Mouse (Mus musculus) neural tube, embryonic 15.5 days (tissue): Measurements from ENCODE around the gene Kpna6. TPM values are rescaled to one million over a fixed set of nuclear protein-coding genes. Genes with fewer than 3 reads are reported as not detected.

ENCODE experiments used
- ATAC-seq: fragments of 200-750 bp; cut with Nextera tagmentation; 2 replicates; pipeline ENCODE4 v1.8.0; 2017; ENCODE audit warnings: mild to moderate bottlenecking, moderate TSS enrichment, moderate library complexity; ENCODE audit not compliant: low FRiP score
- H3K27ac ChIP-seq: fragments of 300-500 bp; sonication (generic); replicated peaks from 2 replicates; pipeline ENCODE4 v1.5.1; 2015; ENCODE audit warnings: mild to moderate bottlenecking, inconsistent platforms
- H3K27me3 ChIP-seq: fragments of 300-500 bp; sonication (generic); replicated peaks from 2 replicates; pipeline ENCODE4 v1.6.1; 2015; ENCODE audit warnings: inconsistent platforms
- H3K36me3 ChIP-seq: fragments of 300-500 bp; sonication (generic); 2 replicates; pipeline ENCODE4 v1.6.1; 2015; ENCODE audit warnings: inconsistent platforms
- H3K4me1 ChIP-seq: fragments of 300-500 bp; sonication (generic); 2 replicates; pipeline ENCODE4 v1.6.1; 2015; ENCODE audit warnings: inconsistent platforms
- H3K4me2 ChIP-seq: fragments of 300-500 bp; sonication (generic); 2 replicates; pipeline ENCODE4 v1.6.1; 2015; ENCODE audit warnings: inconsistent platforms, mild to moderate bottlenecking, moderate library complexity
- H3K4me3 ChIP-seq: fragments of 300-500 bp; sonication (generic); replicated peaks from 2 replicates; pipeline ENCODE4 v1.5.1; 2015; ENCODE audit warnings: mild to moderate bottlenecking, inconsistent platforms
- H3K9ac ChIP-seq: fragments of 300-500 bp; sonication (generic); replicated peaks from 2 replicates; pipeline ENCODE4 v1.6.1; 2015; ENCODE audit warnings: mild to moderate bottlenecking, inconsistent platforms
- H3K9me3 ChIP-seq: fragments of 300-500 bp; sonication (generic); replicated peaks from 2 replicates; pipeline ENCODE4 v1.6.1; 2016; ENCODE audit warnings: inconsistent platforms
- WGBS: fragments of 180-500 bp; shearing (Covaris S2); methylation state at CpG from one replicate; pipeline ENCODE4 v1.1.7; 2015; ENCODE audit warnings: mixed read lengths; 5-methylcytosine and 5-hydroxymethylcytosine counted together
- polyA plus RNA-seq: library from polyadenylated mRNA; unstranded; fragments of >200 nt; fragmentation: Nextera tagmentation; extraction: Ambion mirVana; gene quantifications from 2 replicates; pipeline ENCODE4 v1.2.1, GENCODE M21; 2015

The Kpna6 gene
- polyA plus RNA-seq, 1 experiment from 2014 or later, result 17.9 TPM

DNA sequence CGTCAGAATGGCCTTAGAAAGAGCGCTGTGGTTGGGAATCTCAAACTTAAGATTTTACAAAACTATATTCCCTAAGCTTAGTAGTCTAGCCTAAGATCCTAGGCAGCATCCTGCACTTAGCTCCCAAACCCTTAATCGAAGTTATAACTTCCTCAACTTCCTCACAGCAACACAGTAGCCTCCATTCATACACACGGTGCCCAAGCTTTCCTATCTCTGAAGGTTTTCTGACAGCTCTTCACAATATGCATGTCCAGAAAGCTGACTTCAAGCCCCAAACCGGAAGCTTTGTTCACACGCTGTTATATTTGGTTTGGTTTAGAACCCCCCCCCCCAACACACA lies 23.2 kb upstream of the Kpna6 start:
- Histone ChIP-seq H3K9ac (peak overlapping the region; percentile 72), H3K9me3 (no peaks in the 10 kb centered on the region), H3K27ac (peak overlapping the region; percentile 97), H3K4me1 (peaks cover 44% of the 10 kb centered on the region), H3K36me3 (peaks cover 31% of the 10 kb centered on the region), H3K4me2 (peak overlapping the region; percentile 67), H3K4me3 (peak overlapping the region; percentile 69), H3K27me3 (no peaks in the 10 kb centered on the region)
- WGBS, result 22% methylated on average over 6 of the region's 6 CpGs
- peak; percentile 0; the same call in 1 of the 2 replicates for ATAC-seq

DNA sequence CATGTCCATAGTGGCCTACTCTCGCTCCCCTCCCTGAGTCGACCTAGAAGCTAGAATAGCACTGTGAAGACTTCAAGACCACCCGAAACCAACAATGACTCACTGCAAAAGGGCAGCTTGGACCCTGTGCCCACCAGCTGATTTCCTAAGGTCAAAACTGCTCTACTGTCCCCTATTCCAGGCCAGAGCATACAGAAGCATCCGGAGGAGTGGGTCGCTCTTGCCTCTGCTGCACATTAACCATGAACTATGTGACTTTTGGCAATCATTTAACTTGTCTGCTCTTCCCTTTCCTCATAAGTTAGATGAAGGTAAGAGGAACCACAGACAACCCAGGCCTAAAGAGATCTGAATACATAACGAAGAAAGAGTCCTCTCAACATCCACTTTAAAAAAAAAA lies 12.0 kb upstream of the Kpna6 start:
- ATAC-seq, result no peak
- no peaks in the 10 kb centered on the region for H3K27me3 ChIP-seq
- no peak overlapping the region for H3K4me2 ChIP-seq
- H3K9ac ChIP-seq, result no peak overlapping the region
- no peak overlapping the region for H3K27ac ChIP-seq
- H3K9me3 ChIP-seq, result no peaks in the 10 kb centered on the region
- 96% methylated on average over 6 of the region's 6 CpGs for WGBS
- no peaks in the 10 kb centered on the region for H3K4me1 ChIP-seq
- peaks cover 87% of the 10 kb centered on the region for H3K36me3 ChIP-seq
- no peak overlapping the region for H3K4me3 ChIP-seq

DNA sequence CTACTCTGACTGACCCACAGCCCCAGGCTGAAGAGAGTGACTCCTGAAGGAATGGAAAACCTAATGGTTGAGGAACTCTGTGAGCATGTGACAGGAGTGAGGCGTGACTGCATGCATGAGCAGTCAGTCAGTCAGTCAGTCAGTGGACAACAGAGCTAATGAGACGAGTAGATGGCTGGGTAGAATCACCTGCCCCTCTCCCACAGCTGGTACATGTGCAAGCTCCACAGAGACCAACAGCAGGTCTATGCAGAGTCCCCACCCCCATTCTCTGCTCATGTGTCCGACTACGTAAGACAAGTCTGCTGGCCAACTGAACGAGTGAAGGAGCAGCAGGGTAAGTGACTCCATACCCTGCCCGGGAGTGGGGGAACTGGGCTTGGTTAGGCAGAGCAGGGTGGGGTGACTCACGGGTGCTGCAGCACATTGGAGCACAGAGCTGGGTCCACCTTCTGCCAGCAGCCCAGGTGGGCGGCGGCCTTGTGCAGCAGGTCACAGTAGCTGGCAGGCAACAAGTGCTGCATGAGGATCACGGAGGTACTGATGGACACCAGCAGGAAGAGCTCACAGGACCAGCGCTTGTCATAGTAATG lies 11.4 kb upstream of the Kpna6 start:
- no peak overlapping the region for H3K9ac ChIP-seq
- H3K36me3 ChIP-seq, result peaks cover 86% of the 10 kb centered on the region
- H3K27me3 ChIP-seq, result no peaks in the 10 kb centered on the region
- no peak overlapping the region for H3K4me3 ChIP-seq
- no peak overlapping the region for H3K27ac ChIP-seq
- no peaks in the 10 kb centered on the region for H3K4me1 ChIP-seq
- no peak overlapping the region for H3K4me2 ChIP-seq
- H3K9me3 ChIP-seq, result no peaks in the 10 kb centered on the region
- ATAC-seq, result no peak
- 91% methylated on average over 11 of the region's 11 CpGs for WGBS

DNA sequence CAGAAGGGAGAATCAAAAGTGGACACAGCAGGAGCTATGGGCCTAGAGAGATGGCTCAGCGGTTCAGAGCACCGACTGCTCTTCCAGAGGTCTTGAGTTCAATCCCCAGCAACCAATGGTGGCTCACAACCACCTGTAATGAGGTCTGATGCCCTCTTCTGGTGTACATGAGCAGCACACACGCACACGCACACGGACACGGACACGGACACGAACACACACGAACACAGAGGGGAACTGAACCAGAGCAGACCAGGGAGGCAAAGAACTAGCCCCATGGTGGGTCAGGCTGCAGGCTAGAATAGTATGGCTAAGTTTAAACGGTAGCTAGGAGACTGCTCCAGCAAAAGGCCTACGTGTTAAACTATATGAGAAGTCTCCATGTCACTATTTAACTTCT lies 9.3 kb upstream of the Kpna6 start:
- ATAC-seq, result no peak
- Histone ChIP-seq H3K27me3 (no peaks in the 10 kb centered on the region), H3K9ac (no peak overlapping the region), H3K4me2 (no peak overlapping the region), H3K36me3 (peaks cover 89% of the 10 kb centered on the region), H3K4me3 (no peak overlapping the region), H3K4me1 (no peaks in the 10 kb centered on the region), H3K27ac (no peak overlapping the region), H3K9me3 (no peaks in the 10 kb centered on the region)
- 95% methylated on average over 11 of the region's 11 CpGs for WGBS

DNA sequence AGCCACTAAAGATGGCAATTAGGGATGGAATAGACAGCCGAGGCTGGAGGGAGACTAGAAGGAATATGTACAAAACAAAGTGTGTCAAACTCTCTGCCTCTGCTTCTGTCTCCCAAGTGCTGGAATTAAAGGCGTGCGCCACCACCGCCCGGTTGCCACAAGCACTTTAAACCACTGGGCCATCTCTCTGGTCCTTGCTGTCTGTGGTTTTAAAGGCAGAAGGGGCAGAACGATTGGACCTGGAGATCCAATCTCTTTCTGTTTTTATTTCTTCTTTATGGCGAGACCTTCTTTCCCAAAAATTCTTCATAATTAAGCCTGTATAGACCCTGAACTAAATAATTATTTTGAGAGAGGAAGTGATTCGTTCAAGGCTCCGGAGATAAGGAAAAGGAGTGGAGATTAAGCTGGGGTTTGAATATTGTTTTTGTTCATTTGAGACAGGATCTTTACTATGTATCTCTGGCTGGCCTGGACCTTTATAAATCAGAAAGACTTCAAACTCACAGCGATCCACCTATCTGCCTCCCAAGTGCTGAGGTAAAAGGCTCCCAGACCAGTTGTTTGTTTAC lies 397 bp upstream of the Kpna6 start:
- Histone ChIP-seq H3K4me3 (peak overlapping the region; percentile 90), H3K4me1 (peaks cover 24% of the 10 kb centered on the region), H3K27me3 (no peaks in the 10 kb centered on the region), H3K9ac (peak overlapping the region; percentile 90), H3K27ac (peak overlapping the region; percentile 92), H3K4me2 (peak overlapping the region; percentile 74), H3K36me3 (peaks cover 23% of the 10 kb centered on the region), H3K9me3 (no peaks in the 10 kb centered on the region)
- 9% methylated on average over 10 of the region's 10 CpGs for WGBS
- peak; percentile 67; the same call in 1 of the 2 replicates for ATAC-seq

DNA sequence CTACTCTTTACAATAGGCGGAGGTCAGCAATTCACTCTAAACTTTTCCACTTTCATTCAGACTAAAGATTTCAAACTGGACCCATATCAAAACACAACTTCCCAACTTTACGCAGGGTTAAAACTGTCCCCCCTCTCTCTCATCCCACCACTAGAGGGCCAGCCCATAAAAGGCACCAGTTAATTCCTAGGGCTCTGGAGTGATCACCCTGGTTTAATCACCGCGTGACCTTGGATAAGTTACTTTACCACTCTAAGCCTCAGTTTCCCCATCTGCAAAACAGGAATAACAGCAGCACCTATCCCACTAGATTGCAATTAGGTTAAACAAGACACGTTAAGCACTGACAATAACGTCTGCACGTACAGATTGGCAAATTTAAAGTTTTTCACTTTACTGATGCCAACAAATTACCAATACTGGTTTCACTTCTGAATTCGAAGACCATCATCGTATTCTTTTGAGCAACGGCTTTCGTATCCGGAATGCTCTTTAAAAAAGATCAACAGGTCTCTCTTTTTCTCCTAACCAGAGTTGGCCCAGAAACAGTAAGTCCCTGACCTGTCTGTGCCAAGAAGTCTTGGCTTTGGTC lies 980 bp downstream of the Kpna6 start:
- 10% methylated on average over 12 of the region's 12 CpGs for WGBS
- H3K4me3 ChIP-seq, result peak overlapping the region; percentile 90
- H3K9ac ChIP-seq, result peak overlapping the region; percentile 90
- H3K4me2 ChIP-seq, result peak overlapping the region; percentile 74
- peaks cover 24% of the 10 kb centered on the region for H3K4me1 ChIP-seq
- H3K27me3 ChIP-seq, result no peaks in the 10 kb centered on the region
- H3K9me3 ChIP-seq, result no peaks in the 10 kb centered on the region
- ATAC-seq, result no peak
- peak overlapping the region; percentile 92 for H3K27ac ChIP-seq
- peaks cover 18% of the 10 kb centered on the region for H3K36me3 ChIP-seq

DNA sequence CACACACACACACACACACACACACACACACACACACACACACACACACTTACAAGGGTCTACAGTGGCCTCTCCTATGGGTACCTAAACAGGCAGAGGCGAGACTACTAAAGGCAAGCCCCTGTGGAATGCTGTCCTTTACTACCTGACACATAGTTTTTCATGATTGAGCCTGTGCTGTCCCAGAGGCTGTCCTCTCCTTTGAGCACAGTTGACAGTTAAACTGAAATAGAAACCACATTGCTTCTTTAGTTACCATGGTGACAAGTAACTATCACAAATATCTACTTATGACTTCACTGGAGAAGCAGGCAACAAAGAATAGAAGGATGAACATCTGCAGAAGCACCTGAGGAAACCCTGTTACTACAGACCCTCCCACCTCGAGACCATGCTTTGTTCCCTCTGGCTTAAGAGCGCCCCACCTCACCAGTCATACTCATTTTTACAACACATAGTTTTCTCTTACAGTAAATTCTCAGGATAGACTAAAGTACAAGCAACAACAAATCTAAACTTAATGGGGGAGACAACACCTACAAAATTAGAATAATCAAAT lies 10.2 kb downstream of the Kpna6 start:
- H3K27ac ChIP-seq, result no peak overlapping the region
- H3K4me2 ChIP-seq, result no peak overlapping the region
- no peaks in the 10 kb centered on the region for H3K4me1 ChIP-seq
- no peak overlapping the region for H3K9ac ChIP-seq
- H3K27me3 ChIP-seq, result no peaks in the 10 kb centered on the region
- no peak for ATAC-seq
- no peaks in the 10 kb centered on the region for H3K9me3 ChIP-seq
- 86% methylated on average over 3 of the region's 3 CpGs for WGBS
- H3K4me3 ChIP-seq, result no peak overlapping the region
- H3K36me3 ChIP-seq, result peaks cover 51% of the 10 kb centered on the region

DNA sequence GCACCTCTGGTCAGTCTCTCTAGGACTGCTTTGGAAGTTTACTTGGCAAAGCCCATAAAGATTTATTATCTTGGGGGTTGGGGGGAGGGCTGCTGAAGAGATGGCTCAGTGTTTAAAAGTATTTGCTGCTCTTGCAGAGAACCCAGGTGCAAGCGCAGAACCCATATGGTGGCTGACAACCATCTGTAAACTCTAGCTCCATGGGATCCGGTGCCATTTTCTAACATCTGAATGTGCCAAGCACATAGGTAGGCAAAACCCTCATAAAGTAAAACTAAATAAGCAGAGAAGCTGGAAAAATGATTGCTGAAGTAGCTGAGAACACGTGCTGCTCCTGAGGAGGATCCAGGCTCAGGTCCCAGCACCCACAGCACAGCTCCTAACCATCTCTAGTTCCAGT lies 11.0 kb downstream of the Kpna6 start:
- Histone ChIP-seq H3K9me3 (no peaks in the 10 kb centered on the region), H3K36me3 (peaks cover 53% of the 10 kb centered on the region)
- WGBS, result 84% methylated on average over 3 of the region's 3 CpGs

DNA sequence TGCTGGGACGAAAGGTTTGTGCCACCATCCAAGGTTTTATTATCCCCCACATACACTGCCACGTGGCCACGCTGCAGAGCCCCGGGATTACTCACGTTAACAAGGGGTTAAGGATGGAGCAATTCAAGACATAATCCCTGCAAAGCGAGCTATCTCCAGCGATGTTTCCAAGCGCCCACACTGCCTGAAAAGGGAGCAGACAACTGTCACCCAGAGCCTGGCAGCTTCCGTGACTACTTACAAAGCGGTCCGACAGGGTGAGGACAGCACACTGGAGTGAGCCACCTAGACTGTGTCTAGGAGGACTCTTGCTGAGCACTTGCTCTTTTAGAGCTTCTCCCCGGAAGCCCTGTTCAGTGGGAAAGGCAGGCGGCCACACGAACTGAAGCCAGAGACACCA lies 17.8 kb downstream of the Kpna6 start:
- Histone ChIP-seq H3K4me3 (no peak overlapping the region), H3K9me3 (no peaks in the 10 kb centered on the region), H3K27ac (no peak overlapping the region), H3K9ac (no peak overlapping the region), H3K4me2 (no peak overlapping the region), H3K4me1 (no peaks in the 10 kb centered on the region), H3K27me3 (no peaks in the 10 kb centered on the region), H3K36me3 (peaks cover 87% of the 10 kb centered on the region)
- no peak for ATAC-seq
- 92% methylated on average over 14 of the region's 14 CpGs for WGBS

More for the DNA sequence above, 11.0 kb downstream of the Kpna6 start:
- no peaks in the 10 kb centered on the region for H3K27me3 ChIP-seq
- H3K4me3 ChIP-seq, result no peak overlapping the region
- no peak overlapping the region for H3K4me2 ChIP-seq
- no peak overlapping the region for H3K9ac ChIP-seq
- no peaks in the 10 kb centered on the region for H3K4me1 ChIP-seq
- H3K27ac ChIP-seq, result no peak overlapping the region
- no peak for ATAC-seq

DNA sequence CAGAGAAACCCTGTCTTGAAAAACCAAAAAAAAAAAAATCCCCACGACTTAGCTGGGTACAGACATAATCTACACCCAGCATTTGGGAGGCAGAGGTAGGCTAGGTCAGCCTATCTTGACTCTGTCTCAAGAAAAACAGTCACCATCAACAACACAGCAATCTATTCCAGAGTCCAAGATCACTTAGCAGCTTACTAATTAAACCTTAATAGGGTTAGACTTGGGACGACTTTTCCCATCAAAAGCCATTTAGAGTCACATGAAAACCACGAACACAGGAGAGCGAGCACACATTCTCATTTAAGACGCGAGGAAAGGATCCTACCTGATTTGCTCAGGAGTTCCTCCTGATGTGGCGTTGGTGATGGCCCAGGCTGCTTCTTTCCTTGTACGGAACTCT lies 22.2 kb downstream of the Kpna6 start:
- Histone ChIP-seq H3K4me3 (no peak overlapping the region), H3K9ac (no peak overlapping the region), H3K36me3 (peaks cover 85% of the 10 kb centered on the region), H3K9me3 (no peaks in the 10 kb centered on the region), H3K27me3 (no peaks in the 10 kb centered on the region), H3K4me2 (no peak overlapping the region), H3K4me1 (no peaks in the 10 kb centered on the region), H3K27ac (no peak overlapping the region)
- WGBS, result 94% methylated on average over 8 of the region's 8 CpGs
- no peak for ATAC-seq

DNA sequence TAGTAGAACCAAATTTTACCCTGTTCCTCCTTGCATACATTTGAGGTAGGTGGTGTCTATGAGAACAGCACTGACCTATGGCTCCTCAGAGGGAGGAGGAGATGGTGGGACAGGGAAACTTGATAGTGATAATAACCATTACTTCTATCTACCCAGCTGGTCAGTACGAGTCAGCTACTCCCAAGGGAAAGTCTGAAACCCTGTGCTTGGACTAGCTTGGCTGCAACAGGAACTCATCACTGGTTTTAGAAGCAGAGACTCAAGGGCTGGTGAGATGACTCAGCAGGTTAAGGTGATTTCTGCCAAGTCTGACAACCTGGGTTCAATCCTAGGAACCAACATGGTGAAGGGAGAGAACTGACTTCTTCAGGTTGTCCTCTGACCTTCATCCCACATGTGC lies 23.9 kb downstream of the Kpna6 start:
- no peaks in the 10 kb centered on the region for H3K4me1 ChIP-seq
- H3K27me3 ChIP-seq, result no peaks in the 10 kb centered on the region
- no peak overlapping the region for H3K4me2 ChIP-seq
- H3K36me3 ChIP-seq, result peaks cover 81% of the 10 kb centered on the region
- H3K9me3 ChIP-seq, result no peaks in the 10 kb centered on the region
- H3K9ac ChIP-seq, result no peak overlapping the region
- no peak overlapping the region for H3K4me3 ChIP-seq
- ATAC-seq, result no peak
- H3K27ac ChIP-seq, result no peak overlapping the region
- WGBS, result 93% methylated on average over 1 of the region's 1 CpGs

DNA sequence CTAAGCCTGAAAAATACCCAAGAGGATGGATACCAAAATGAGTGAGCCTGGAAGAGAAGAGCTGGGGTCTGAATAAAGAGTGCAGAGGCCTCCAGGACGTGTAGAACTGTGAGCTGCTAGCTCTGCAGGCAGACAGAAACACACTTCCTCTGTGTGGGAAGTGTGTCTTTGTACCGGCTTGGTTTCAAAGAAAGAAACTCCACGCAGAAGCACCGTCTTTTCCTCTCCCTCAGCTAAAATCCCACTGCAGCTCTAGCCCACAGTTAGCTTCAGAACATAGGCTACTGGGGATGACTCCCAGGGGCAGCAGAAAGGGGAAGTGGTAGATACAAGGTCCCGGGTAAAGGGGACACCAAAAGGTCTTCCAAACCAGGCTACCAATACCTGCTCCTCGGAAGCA lies 27.4 kb downstream of the Kpna6 start:
- Histone ChIP-seq H3K4me1 (peaks cover 8% of the 10 kb centered on the region; the same call in 1 of the 2 replicates), H3K9ac (no peak overlapping the region), H3K4me2 (no peak overlapping the region), H3K27me3 (no peaks in the 10 kb centered on the region), H3K36me3 (peaks cover 56% of the 10 kb centered on the region), H3K27ac (no peak overlapping the region), H3K9me3 (no peaks in the 10 kb centered on the region), H3K4me3 (no peak overlapping the region)
- 91% methylated on average over 6 of the region's 6 CpGs for WGBS
- no peak for ATAC-seq
